Mouse (Mus musculus) kidney, adult 2 months (tissue): Measurements from ENCODE around the gene Aadacl3.

Experiments used
- CTCF ChIP-seq: fragments of 200-500 bp; conservative IDR thresholded peaks from 2 replicates; pipeline ENCODE4 v1.5.1; 2011; ENCODE audit warnings: low read depth, mild to moderate bottlenecking, control low read depth, low read length, moderate library complexity, mixed read lengths; ENCODE audit not compliant: insufficient read depth, insufficient read length
- POLR2A ChIP-seq: fragments of 200-500 bp; IDR thresholded peaks from one replicate; pipeline ENCODE4 v1.6.1; 2011; ENCODE audit warnings: low read depth, low read length, control low read depth

GRCm38 (mm10) chr4:144430723-144431122 lies 32.8 kb downstream of the Aadacl3 start:
- no peak for TF ChIP-seq CTCF
- TF ChIP-seq POLR2A: no peak
